Mouse (Mus musculus): ENCODE results near the gene Nckap5. TPM values are rescaled to one million over a fixed set of nuclear protein-coding genes. Genes with fewer than 3 reads are reported as not detected.

Gene Nckap5
- 2.9 TPM for polyA plus RNA-seq (2015; fragmentation: Illumina TruSeq; extraction: RNeasy Lipid Tissue Mini Kit (QIAGEN cat#74804); ENCODE audit: insufficient read depth, low read depth, low replicate concordance)

DNA sequence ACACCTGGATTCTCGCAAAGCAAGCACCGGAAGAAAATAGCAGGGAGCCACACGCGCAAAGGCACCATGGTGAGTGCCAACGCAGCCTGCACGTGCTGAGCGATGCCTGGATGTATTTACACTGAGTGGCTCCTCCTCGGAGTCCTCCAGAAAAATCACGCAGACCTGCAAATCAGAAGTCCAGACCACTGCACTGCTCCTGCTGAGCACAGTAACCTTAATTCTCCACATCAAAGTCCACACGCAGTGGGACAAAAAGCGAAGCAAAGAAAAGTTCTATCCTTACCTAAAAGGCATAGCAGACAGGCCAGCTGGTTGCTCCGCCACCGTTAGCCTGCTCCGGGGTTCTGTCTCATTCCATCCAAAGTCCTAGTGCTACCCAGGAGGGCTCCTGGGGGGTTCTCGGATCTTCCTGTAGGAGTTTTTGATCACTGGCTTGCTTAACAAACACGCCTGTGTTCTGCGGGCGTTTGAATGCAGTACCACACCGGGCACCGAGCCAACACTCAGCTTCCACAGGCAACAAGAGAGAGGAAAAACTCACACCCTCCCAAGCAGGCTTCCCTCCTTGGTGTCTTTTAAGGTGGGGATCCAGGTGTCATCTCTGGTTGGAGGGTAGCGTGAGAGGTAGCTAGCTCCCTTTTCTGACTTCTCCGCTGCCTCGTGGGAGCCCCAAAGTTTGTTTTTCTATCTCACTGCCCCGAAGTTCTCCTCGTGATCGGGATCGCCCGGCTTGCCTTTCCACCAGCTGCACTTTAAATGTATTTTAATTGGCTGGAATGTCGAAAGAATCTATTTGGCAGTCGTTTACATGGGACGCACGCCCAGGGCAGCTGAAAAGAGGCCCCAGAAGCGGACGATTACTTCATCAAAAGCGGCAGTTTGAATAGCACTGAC lies at the start of gene Nckap5:
Gene Nckap5 (minus strand): TSS at position 769 of the 897 bp plus-strand sequence.

DNA sequence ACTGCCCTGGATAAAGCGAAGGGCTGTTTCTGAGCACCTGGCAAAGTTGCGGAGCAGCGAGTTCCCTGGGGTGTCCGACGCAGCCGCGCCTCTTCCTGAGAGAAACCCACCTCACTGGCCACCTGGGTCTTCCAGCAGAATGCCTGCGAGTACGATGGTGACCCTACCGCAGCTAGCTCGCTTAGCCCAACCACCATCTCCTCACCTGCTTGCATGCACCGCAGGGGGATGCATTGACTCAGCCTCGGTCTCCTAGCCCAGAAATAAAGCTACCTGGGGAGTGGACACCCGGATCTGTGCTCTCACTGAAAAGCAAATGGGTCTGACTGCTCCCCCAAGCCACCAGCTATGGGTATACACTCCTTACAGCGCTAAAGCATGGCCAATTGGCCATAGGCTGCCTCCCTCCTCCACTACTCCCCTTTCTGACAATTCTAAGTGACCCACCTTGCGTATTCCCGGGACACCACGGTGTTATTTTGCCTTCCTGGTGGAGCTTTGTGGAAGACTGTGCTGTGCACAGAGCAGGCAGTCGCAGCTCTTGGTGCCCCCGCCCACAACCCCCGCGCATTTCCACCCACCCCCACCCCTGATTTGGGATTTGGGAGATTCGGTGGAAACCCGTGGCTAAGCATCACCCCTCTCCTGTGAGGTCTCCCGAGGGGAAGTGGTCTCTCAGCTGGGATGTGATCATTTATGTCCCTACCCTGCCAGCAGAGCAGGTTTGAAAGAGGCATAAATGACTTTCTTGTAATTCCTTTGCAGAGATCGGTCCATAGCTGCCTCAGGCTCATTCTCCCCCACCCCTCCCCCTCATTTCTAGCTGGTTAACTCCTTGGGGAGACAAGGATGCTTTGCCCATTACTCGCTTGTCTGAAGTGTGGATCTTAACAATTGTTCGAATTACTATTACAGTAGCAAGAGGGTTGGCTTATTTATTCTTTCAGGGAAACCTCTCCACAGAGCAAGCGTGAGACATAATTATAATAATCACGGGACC lies 917.7 kb downstream of the Nckap5 start, which contains the start of gene Lypd1:
Gene Lypd1 (minus strand): TSS at position 501 of the 1,000 bp plus-strand sequence.

Data from pancreas, adult 10 weeks (tissue).